Mouse (Mus musculus) E14TG2a.4 (cell line): ENCODE data around the gene Celf2.

Source experiments
- H3K27me3 ChIP-seq: 2 replicates; pipeline ENCODE4 v1.6.1; 2014; ENCODE audit warnings: low read length, control low read depth; ENCODE audit not compliant: insufficient read depth
- H3K36me3 ChIP-seq: 2 replicates; pipeline ENCODE4 v1.6.1; 2014; ENCODE audit warnings: low read length, control low read depth; ENCODE audit not compliant: insufficient read depth
- H3K4me1 ChIP-seq: replicated peaks from 2 replicates; pipeline ENCODE4 v1.6.1; 2014; ENCODE audit warnings: low read depth, low read length, control low read depth
- H3K4me3 ChIP-seq: replicated peaks from 2 replicates; pipeline ENCODE4 v1.5.1; 2014; ENCODE audit warnings: mild to moderate bottlenecking, low read length
- H3K9me3 ChIP-seq: 2 replicates; pipeline ENCODE4 v1.6.1; 2014; ENCODE audit warnings: low read length, control low read depth
- CTCF ChIP-seq: conservative IDR thresholded peaks from 2 replicates; pipeline ENCODE4 v1.5.1; 2014; ENCODE audit warnings: low read length
- NANOG ChIP-seq: IDR thresholded peaks from 2 replicates; pipeline ENCODE4 v1.6.1; 2014; ENCODE audit warnings: borderline replicate concordance, low read length, mixed read lengths
- POU5F1 ChIP-seq: IDR thresholded peaks from 2 replicates; pipeline ENCODE4 v1.6.1; 2014; ENCODE audit warnings: low read length, borderline replicate concordance

Gene Celf2

DNA sequence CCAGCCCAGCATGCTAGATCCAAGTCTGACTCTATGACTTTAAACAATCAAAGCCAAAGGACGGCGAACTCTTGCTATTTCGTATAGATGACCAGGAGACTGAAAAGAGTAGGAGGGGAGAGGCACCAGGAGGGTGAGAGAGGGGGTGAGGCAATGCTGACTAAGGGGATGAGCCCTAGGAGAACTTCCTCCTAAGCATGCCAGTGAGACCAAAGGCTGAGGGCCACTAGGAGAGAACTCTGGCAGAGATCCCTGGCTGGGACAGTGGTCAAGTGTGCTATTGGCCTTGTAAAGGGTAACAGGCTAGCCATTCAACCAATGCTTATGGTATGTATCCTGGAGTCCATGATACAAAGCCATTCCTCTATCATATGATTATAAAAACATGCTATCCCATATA lies 778.5 kb downstream of the Celf2 start:
- no peak for TF ChIP-seq CTCF
- TF ChIP-seq NANOG: no peak
- TF ChIP-seq POU5F1: no peak
- H3K27me3 ChIP-seq: no peaks in the 10 kb centered on the region
- H3K9me3 ChIP-seq: no peaks in the 10 kb centered on the region
- no peak overlapping the region for H3K4me3 ChIP-seq
- no peaks in the 10 kb centered on the region for H3K36me3 ChIP-seq
- peaks cover 3% of the 10 kb centered on the region; the same call in 1 of the 2 replicates for H3K4me1 ChIP-seq

GRCm38 (mm10) chr2:6729984-6730383 lies 779.4 kb downstream of the Celf2 start:
- Histone ChIP-seq H3K4me1 (peaks cover 3% of the 10 kb centered on the region; the same call in 1 of the 2 replicates), H3K4me3 (no peak overlapping the region), H3K36me3 (no peaks in the 10 kb centered on the region), H3K27me3 (no peaks in the 10 kb centered on the region), H3K9me3 (no peaks in the 10 kb centered on the region)
- TF ChIP-seq POU5F1 (no peak), CTCF (no peak), NANOG (no peak)

DNA sequence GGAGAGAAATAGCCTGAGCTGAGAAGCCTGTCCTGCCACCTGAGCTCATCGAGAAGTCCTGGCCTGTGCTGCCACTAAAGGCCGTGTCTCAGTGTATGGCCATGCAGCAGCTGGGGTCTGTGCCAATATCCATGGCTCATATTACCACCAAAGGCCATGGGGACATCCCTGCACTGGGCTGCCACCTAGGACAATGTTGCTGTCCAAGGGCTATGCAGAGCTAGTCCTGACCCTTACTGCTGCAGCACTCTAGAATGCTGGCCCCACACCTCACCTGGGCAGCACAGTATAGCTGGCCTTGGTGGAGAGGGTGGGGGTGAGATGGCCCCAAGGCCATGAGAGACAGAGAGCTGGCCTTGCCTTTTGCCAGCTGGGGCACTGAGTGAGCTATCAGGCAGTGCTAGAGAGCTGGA lies 780.5 kb downstream of the Celf2 start:
- H3K36me3 ChIP-seq: no peaks in the 10 kb centered on the region
- no peaks in the 10 kb centered on the region for H3K9me3 ChIP-seq
- peaks cover 3% of the 10 kb centered on the region; the same call in 1 of the 2 replicates for H3K4me1 ChIP-seq
- H3K4me3 ChIP-seq: no peak overlapping the region
- no peaks in the 10 kb centered on the region for H3K27me3 ChIP-seq
- TF ChIP-seq CTCF: no peak
- TF ChIP-seq NANOG: no peak

DNA sequence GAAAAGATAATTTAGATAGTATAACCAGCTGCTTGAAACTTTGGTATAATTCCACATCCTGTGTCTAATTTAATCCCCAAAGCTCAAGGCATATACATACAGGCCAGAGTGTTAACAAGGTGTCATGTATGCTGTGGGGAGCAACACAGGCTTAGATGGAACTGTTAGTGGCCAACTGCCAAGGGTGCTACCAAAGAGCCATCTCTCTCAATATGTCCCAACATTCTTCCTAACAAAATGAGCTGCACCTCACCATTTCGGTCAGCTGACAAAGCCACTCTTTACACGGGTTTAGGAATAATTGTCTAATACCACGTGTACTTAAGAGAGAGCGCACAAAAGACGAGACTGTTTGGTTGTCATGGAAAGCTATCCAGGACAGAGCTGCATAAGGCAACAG lies 782.0 kb downstream of the Celf2 start:
- TF ChIP-seq CTCF: no peak
- TF ChIP-seq NANOG: no peak
- TF ChIP-seq POU5F1: no peak
- no peaks in the 10 kb centered on the region for H3K27me3 ChIP-seq
- H3K36me3 ChIP-seq: no peaks in the 10 kb centered on the region
- no peaks in the 10 kb centered on the region for H3K9me3 ChIP-seq
- peaks cover 3% of the 10 kb centered on the region; the same call in 1 of the 2 replicates for H3K4me1 ChIP-seq
- H3K4me3 ChIP-seq: no peak overlapping the region

DNA sequence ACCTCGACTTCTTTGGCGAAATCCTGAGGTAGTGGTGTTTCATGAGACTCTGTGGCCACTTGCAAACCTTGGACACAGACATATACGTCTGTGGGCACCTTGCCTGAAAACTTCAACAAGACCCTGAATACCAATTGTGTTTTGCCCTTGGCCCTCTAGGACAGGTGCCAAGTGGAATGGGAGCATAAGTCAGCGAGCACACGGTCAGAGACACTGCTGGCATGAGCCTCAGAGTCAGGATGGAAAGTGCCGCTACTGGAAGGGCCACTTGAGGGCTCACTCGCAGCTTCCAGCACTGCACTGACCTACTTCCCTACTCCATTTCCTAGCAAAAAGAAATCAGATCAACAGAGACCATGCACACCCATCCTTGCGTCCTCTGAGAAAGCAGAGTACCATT lies 783.3 kb downstream of the Celf2 start:
- Histone ChIP-seq H3K36me3 (no peaks in the 10 kb centered on the region), H3K4me3 (no peak overlapping the region), H3K9me3 (no peaks in the 10 kb centered on the region), H3K4me1 (peaks cover 13% of the 10 kb centered on the region), H3K27me3 (peaks cover 3% of the 10 kb centered on the region; the same call in 1 of the 2 replicates)
- TF ChIP-seq NANOG (no peak), CTCF (no peak), POU5F1 (no peak)

GRCm38 (mm10) chr2:6723602-6724001 lies 785.8 kb downstream of the Celf2 start:
- Histone ChIP-seq H3K4me3 (no peak overlapping the region), H3K36me3 (no peaks in the 10 kb centered on the region), H3K27me3 (peaks cover 4% of the 10 kb centered on the region; the same call in 1 of the 2 replicates), H3K9me3 (no peaks in the 10 kb centered on the region), H3K4me1 (peaks cover 16% of the 10 kb centered on the region)
- TF ChIP-seq CTCF (no peak), POU5F1 (no peak), NANOG (no peak)

DNA sequence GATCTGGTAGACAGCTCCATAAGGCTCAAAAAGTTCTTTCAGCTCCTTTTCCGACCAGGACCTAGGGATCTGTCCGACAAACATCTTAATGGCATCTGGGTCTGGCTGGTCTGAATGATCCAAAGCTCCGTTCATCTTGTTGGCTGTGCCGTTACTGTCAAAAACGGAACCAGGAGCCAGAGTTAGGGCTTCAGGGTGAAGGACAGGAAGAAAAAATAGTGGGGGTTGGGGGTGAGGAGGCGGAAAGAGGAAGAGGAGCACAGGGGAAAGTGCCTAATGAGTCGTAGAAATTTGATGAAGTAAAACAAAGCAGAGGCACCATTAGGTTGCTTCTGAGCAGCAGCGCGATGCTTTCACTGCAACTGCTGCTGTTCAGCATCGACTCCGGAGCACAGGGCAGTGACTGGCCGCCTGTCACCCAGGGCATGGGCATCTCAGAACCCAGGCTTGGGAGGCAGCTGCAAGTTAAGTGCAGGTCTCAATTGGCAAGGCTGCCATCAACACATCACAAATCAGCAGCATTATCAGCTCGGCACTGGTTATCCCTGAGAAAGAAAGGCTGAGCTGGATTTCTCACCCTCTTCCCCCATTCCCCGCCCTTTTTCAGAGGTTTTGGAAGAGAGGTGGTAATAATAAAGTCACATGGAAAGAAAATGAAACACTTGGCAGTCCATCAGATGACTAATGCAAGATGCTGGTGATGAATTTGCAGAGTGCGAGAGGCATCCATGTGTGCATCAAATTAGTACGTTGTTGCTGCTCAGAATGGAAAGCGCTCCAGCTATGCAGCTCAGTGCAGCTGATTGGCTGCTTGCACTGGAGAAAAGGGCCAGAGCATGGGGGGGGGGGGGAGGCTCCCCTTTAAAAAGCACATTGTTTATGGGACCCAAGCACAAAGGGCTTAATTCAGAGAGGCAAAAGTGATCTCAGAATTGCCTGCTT lies 787.6 kb downstream of the Celf2 start:
- Histone ChIP-seq H3K4me3 (no peak overlapping the region), H3K9me3 (no peaks in the 10 kb centered on the region), H3K4me1 (peaks cover 16% of the 10 kb centered on the region), H3K36me3 (no peaks in the 10 kb centered on the region), H3K27me3 (peaks cover 4% of the 10 kb centered on the region; the same call in 1 of the 2 replicates)
- TF ChIP-seq CTCF: no peak
- no peak for TF ChIP-seq NANOG
- TF ChIP-seq POU5F1: no peak

GRCm38 (mm10) chr2:6720753-6721459 lies 788.5 kb downstream of the Celf2 start:
- peaks cover 16% of the 10 kb centered on the region for H3K4me1 ChIP-seq
- peaks cover 4% of the 10 kb centered on the region; the same call in 1 of the 2 replicates for H3K27me3 ChIP-seq
- no peaks in the 10 kb centered on the region for H3K36me3 ChIP-seq
- H3K4me3 ChIP-seq: no peak overlapping the region
- TF ChIP-seq POU5F1 (no peak), CTCF (no peak), NANOG (no peak)
- H3K9me3 ChIP-seq: no peaks in the 10 kb centered on the region
